Mouse (Mus musculus) gastrocnemius, postnatal 36 days (tissue): ENCODE data around the gene Sphk1. TPM values are rescaled to one million over a fixed set of nuclear protein-coding genes. Genes with fewer than 3 reads are reported as not detected.

Experiments
- DNase-seq, 2 experiments: peaks; one replicate each; pipeline ENCODE4 v3.0.0; 2022
- intact Hi-C: fragments of 180-260 bp; cut with DNase I; formaldehyde crosslinking; loops from one replicate; pipeline ENCODE4 v1.15.1; 2025
- total RNA-seq, 2 experiments: library from RNA; stranded (reverse); gene quantifications; 2 replicates each; pipeline ENCODE4 v1.2.3; 2021

Sphk1 gene
- total RNA-seq, 2 experiments from 2014 or later: 0.35 to 1.4 TPM

DNA sequence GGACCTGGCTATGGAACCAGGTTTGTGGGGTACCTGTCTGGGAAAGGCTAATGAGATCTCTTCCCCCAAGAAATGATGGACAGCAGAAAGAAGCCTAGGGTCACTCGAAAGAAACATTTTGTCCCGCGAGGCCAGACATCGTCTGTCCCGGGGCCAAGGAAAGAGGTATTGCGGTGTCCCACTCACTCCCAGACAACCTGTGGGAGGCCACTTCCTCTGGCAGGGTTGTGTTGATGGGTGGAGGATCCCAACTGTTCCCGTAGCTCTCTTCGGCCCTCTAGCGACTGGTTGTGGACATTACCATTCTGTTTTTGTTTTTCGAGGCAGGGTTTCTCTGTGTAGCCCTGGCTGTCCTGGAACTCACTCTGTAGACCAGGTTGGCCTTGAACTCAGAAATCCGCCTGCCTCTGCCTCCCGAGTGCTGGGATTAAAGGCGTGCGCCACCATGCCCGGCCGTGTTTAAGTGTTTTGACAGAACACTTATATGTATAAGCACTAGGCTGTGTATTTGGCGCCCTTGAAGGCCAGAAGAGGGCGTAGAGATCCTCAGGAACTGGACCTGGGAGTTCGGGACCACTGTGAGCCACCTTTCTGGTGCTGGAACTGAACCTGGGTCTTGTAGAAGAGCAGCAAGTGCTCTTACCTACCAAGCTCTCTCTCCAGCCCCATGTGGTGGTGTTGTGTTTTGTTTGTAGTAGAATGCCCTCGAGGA, 3.6 kb downstream of the Sphk1 start:
- intact Hi-C loops: loop anchor here (1.0 kb wide), 1 partner anchor 34 kb away; no protein-coding TSS in a partner anchor
- DNase-seq: peak; percentile 44 to 52

GRCm38 (mm10) chr11:116536685-116537084, 6.0 kb downstream of the Sphk1 start:
- intact Hi-C loops: loop anchor here (5.0 kb wide), 1 partner anchor 219 kb away; no protein-coding TSS in a partner anchor
- DNase-seq: no peak

DNA sequence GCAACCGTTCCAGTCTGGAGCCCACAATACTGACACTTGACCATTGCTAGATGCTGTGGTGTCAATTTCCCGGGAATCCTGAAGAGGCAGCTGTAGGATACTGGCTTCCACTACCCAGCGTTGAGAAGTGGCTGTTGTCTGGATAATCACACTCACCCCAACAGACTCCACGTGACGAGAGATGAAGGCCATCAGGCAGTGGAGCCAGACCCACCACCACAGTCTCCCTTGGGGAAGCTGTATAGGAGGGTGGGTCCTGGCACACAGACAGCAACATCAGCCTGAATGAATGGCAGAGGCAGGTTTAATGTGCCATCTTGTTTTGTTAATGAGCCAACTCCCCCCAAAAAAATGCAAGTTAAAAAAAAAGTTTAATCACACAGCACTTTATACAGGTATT, 6.7 kb downstream of the Sphk1 start:
- intact Hi-C loops: loop anchor here (5.0 kb wide), 1 partner anchor 220 kb away; no protein-coding TSS in a partner anchor
- DNase-seq: no peak

GRCm38 (mm10) chr11:116538142-116538735, 7.5 kb downstream of the Sphk1 start:
- DNase-seq: no peak
- intact Hi-C loops: loop anchor here (5.0 kb wide), 1 partner anchor 221 kb away; no protein-coding TSS in a partner anchor

GRCm38 (mm10) chr11:116541183-116541582, 10.5 kb downstream of the Sphk1 start:
- intact Hi-C loops: no loop called here
- DNase-seq: no peak

- no peak for DNase-seq
- intact Hi-C loops: no loop called here
These were observed 12.4 kb downstream of the Sphk1 start for GRCm38 (mm10) chr11:116543110-116543509.

GRCm38 (mm10) chr11:116547296-116548060, 16.8 kb downstream of the Sphk1 start:
- no peak for DNase-seq
- intact Hi-C loops: no loop called here

DNA sequence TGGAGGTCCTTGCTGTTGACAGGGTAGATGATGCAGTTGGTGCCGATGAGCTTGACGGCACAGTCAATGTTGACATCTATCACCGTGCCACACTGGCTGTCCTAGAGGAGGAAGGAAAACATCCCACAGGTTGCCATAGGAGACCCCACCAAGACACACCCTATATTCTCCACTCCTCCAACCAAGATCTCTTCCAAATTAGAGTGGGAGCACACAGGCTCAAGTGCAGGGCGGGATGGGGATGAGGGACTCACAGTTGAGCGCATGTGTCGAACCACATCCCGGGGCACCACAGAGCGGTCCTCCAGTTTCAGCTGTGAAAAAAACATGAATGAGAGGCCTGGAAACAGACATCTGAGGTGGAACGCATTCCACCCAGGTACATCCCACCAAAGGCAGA, 18.1 kb downstream of the Sphk1 start:
- intact Hi-C loops: no loop called here
- DNase-seq: no peak

DNA sequence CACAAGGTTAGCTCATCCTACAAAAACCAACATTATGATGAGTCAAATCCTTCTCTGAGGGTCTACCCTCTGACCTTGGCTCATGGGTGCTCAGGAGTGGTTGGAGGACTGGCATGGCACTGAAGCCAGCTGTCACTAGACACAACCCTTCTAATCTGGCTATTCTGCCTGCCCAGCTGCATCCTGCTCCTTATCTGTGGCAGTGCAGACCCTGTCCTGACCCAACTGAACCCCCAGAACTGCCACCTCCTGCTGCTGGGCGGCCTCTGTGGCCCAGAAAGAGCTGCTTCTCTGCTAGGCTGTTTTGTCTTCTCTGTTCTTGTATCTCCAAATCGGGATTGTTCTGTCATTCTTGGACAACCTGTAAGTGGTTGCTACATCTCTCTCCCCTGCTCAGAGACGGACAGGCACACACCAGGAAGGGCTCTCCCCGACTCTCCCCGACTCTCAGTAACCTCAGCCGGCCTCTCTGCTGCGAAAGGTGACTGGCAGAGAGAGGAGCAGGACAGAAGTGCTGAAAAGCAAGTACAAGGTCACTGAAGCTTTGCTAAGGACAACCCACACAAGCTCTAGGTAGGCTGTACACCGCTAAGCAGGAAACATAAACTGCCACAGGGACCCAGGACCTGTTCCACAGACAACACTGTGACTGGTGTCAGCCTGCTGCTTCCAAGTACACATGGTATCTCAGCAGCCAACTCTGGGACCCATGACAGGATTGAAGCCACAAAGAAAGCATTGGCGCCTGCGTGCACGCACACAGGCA, 18.7 kb downstream of the Sphk1 start:
- DNase-seq: no peak
- intact Hi-C loops: no loop called here

DNA sequence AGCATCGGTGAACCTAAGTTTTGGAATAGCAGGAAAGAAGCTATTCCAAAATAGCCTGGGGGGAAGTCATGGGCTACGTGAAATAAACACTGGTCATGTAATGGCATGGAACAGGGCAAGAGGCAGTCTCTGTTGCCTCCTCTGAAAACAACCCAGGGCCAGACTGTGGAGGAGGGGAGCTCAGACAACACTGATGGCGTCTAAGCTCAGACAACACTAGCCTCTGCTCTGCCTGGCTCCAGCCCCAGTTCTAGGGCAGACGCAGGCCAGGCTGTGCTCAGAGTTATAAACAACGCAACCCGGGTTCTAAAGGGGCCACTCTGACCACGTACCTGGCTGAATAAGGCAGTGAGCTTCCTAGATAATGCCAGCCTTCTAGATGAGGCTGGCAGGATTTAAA, 20.0 kb downstream of the Sphk1 start:
- intact Hi-C loops: no loop called here

GRCm38 (mm10) chr11:116552194-116552593, 21.5 kb downstream of the Sphk1 start:
- DNase-seq: no peak
- intact Hi-C loops: no loop called here

More for the DNA sequence above, 20.0 kb downstream of the Sphk1 start:
- no peak for DNase-seq

GRCm38 (mm10) chr11:116554171-116554878, 23.6 kb downstream of the Sphk1 start:
- intact Hi-C loops: loop anchor here (2.0 kb wide), 1 partner anchor 74 kb away; no protein-coding TSS in a partner anchor
- DNase-seq: no peak

- no peak for DNase-seq
- intact Hi-C loops: loop anchor here (2.0 kb wide), 1 partner anchor 73 kb away; no protein-coding TSS in a partner anchor
These were observed 24.8 kb downstream of the Sphk1 start for GRCm38 (mm10) chr11:116555572-116555971.

GRCm38 (mm10) chr11:116556308-116556707, 25.6 kb downstream of the Sphk1 start:
- intact Hi-C loops: no loop called here
- no peak for DNase-seq

- intact Hi-C loops: no loop called here
- DNase-seq: no peak
These were observed 34.7 kb downstream of the Sphk1 start for GRCm38 (mm10) chr11:116565283-116566041.

DNA sequence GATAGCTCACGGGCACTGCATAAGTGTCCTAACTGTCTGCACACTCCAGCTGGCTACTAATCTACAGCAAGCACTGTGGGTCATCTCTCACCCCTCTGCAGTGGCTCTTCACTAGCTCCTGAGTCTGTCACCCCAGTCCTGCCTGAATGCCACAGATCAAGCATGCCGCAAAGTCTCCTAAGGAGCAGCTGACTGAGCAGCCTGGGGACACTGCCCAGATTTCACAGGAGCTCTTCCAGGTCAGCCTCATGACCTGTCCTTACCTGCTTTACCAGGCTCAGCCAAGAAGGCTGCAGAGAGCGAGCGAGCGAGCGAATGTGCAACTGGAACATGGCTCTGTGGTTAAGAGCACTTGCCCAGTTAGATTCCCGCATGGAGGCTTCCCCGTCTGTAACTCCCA, 36.8 kb downstream of the Sphk1 start:
- DNase-seq: no peak
- intact Hi-C loops: no loop called here

GRCm38 (mm10) chr11:116570821-116571220, 40.1 kb downstream of the Sphk1 start:
- intact Hi-C loops: no loop called here
- no peak for DNase-seq

DNA sequence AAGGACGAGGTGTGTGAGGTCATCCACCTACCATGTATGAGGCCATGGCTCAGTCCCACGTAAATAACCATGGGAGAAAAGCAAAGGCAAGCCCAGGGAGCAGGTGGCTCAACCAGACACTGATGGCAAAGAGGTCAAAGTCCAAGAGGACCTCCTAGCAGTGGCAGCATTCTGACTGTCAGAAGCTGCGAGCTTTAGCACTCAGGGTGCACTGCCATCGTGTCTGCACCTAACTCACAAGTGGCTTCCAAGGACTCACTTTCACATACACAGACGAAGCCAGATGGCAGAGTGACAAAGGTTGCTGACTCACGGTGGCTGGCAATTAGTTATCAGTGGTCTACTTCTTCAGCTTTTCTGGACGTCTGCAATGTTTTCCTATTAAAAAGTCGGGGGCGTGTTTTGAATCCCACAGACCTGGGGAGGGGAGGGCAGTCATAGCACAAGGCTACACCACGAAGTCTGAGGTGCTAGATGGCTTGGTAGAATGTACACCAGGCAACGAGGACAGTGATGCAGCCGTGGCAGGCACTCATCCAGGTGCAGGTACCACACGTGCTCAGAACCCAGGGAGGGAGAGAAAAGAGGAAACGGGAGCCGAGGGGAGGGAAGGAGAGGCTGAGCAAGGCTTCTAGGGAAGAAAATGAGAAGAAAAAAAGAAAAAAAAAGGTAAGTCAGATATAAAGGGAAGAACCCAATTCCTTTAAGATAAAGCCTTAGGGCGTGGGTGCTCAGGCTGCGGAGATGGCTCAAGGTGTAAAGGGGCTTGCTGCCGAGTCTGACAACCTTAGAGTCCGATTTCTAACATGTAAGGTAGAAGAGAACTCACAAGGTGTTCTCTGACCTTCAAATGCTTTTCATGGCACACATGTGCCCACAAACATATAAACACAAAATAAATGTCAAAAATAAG, 41.3 kb downstream of the Sphk1 start:
- DNase-seq: no peak
- intact Hi-C loops: no loop called here
